Mouse (Mus musculus) hindbrain, embryonic 14.5 days (tissue): ENCODE measurements around the gene Zc3h6. TPM values are rescaled to one million over a fixed set of nuclear protein-coding genes. Genes with fewer than 3 reads are reported as not detected.

ENCODE experiments used
- microRNA-seq: library from miRNA; unstranded; fragments of <30 nt; microRNA quantifications from one replicate; pipeline ENCODE4, GENCODE M21; 2016
- polyA plus RNA-seq: library from polyadenylated mRNA; unstranded; fragments of >200 nt; fragmentation: Nextera tagmentation; extraction: Ambion mirVana; gene quantifications from 2 replicates; pipeline ENCODE4 v1.2.1, GENCODE M21; 2014

The Zc3h6 gene
- polyA plus RNA-seq, 1 experiment from 2014 or later = 4.8 TPM

Small RNA genes within 50 kb of the gene (microRNA-seq; reads per million reads assigned to microRNA genes)
- not detected for gene Gm22859

Other genes starting within 250 kb of the Zc3h6 start
- gene Tmem87b, start 149.3 kb upstream of the Zc3h6 start, polyA plus RNA-seq = 35.6 and 35.9 TPM in 2 replicates
- 2.6 and 2.8 TPM in 2 replicates for gene Fbln7, start 104.4 kb upstream of the Zc3h6 start, polyA plus RNA-seq
- 12.5 and 12.6 TPM in 2 replicates for gene Zc3h8, start 23.3 kb upstream of the Zc3h6 start, polyA plus RNA-seq
- gene Gm10762, start 323 bp downstream of the Zc3h6 start, polyA plus RNA-seq = 19.8 and 22.8 TPM in 2 replicates
- gene Vinac1, start 80.8 kb downstream of the Zc3h6 start, polyA plus RNA-seq = 0.79 and 0.90 TPM in 2 replicates
- 40.4 and 42.6 TPM in 2 replicates for gene Ttl, start 98.5 kb downstream of the Zc3h6 start, polyA plus RNA-seq
- 9.6 and 12.1 TPM in 2 replicates for gene Polr1b, start 133.6 kb downstream of the Zc3h6 start, polyA plus RNA-seq
- gene Chchd5, start 162.3 kb downstream of the Zc3h6 start, polyA plus RNA-seq = 22.4 and 24.3 TPM in 2 replicates
- gene Slc20a1, start 231.4 kb downstream of the Zc3h6 start, polyA plus RNA-seq = 50.7 and 56.3 TPM in 2 replicates